Mouse (Mus musculus) thymus, postnatal 36 days (tissue): ENCODE data around the gene Gpr35.
A peak's percentile ranks its signal among the peaks of the same experiment; 100 is the strongest.

ENCODE experiments used
- DNase-seq, 2 experiments: peaks; one replicate each; pipeline ENCODE4 v3.0.0; 2022; ENCODE audit warnings: mixed read lengths in 2 of 2

The Gpr35 gene

GRCm38 (mm10) chr1:92982931-92983605 is 32.4 kb downstream of the Gpr35 start:
- no peak for DNase-seq

- no peak for DNase-seq
Measured at GRCm38 (mm10) chr1:92984999-92985398, 34.3 kb downstream of the Gpr35 start.

GRCm38 (mm10) chr1:92988894-92989293 is 38.2 kb downstream of the Gpr35 start:
- DNase-seq, result no peak

- DNase-seq, result no peak
Measured at GRCm38 (mm10) chr1:92989891-92990290, 39.2 kb downstream of the Gpr35 start.

GRCm38 (mm10) chr1:92992214-92992855 is 41.7 kb downstream of the Gpr35 start:
- no peak for DNase-seq

GRCm38 (mm10) chr1:92992880-92993279 is 42.2 kb downstream of the Gpr35 start:
- DNase-seq, result no peak

- no peak for DNase-seq
Measured at GRCm38 (mm10) chr1:93006061-93006460, 55.4 kb downstream of the Gpr35 start, which contains the start of gene Aqp12. Gene Aqp12 (plus strand): TSS chr1:93006334.

GRCm38 (mm10) chr1:93009196-93009595 is 58.5 kb downstream of the Gpr35 start:
- DNase-seq, result no peak

GRCm38 (mm10) chr1:93010731-93011130 is 60.1 kb downstream of the Gpr35 start:
- DNase-seq, result peak; percentile 7 to 8

GRCm38 (mm10) chr1:93012103-93012585 is 61.5 kb downstream of the Gpr35 start:
- DNase-seq, result no peak

- DNase-seq, result no peak
Measured at GRCm38 (mm10) chr1:93013367-93013766, 62.7 kb downstream of the Gpr35 start.

GRCm38 (mm10) chr1:93014460-93014859 is 63.8 kb downstream of the Gpr35 start:
- peak; percentile 52 to 62 for DNase-seq

- DNase-seq, result no peak
Measured at GRCm38 (mm10) chr1:93015136-93015535, 64.5 kb downstream of the Gpr35 start.

GRCm38 (mm10) chr1:93018716-93019115 is 68.1 kb downstream of the Gpr35 start:
- no peak for DNase-seq

- DNase-seq, result no peak
Measured at GRCm38 (mm10) chr1:93020602-93021001, 69.9 kb downstream of the Gpr35 start.

GRCm38 (mm10) chr1:93026600-93026999 is 75.9 kb downstream of the Gpr35 start:
- no peak for DNase-seq

- no peak for DNase-seq
Measured at GRCm38 (mm10) chr1:93029387-93029786, 78.7 kb downstream of the Gpr35 start.

- DNase-seq, result no peak
Measured at GRCm38 (mm10) chr1:93030060-93030459, 79.4 kb downstream of the Gpr35 start.

- no peak for DNase-seq
Measured at GRCm38 (mm10) chr1:93031199-93031598, 80.5 kb downstream of the Gpr35 start.

- no peak for DNase-seq
Measured at GRCm38 (mm10) chr1:93033989-93034388, 83.3 kb downstream of the Gpr35 start.

- DNase-seq, result no peak
Measured at GRCm38 (mm10) chr1:93035981-93036380, 85.3 kb downstream of the Gpr35 start.
